Mouse (Mus musculus) CH12.LX (cell line): Measurements from ENCODE around the gene Sergef.

ENCODE experiments used
- RCOR1 ChIP-seq: conservative IDR thresholded peaks from 2 replicates; pipeline ENCODE4 v1.6.1; 2012; ENCODE audit warnings: low read depth, mild to moderate bottlenecking, inconsistent platforms, low read length, improper control_type of control experiment
- ZC3H11A ChIP-seq: IDR thresholded peaks from 2 replicates; pipeline ENCODE4 v1.6.1; 2012; ENCODE audit warnings: low read depth, mild to moderate bottlenecking, inconsistent platforms, low read length, improper control_type of control experiment

GRCm38 (mm10) chr7:46477456-46477855 is 162.2 kb downstream of the Sergef start:
- no peak for TF ChIP-seq ZC3H11A
- no peak for TF ChIP-seq RCOR1
